13 mouse cellular contexts compared by ENCODE assay signal in genomic region chr9:32657124-32657523, GRCm38 (mm10). TPM values are rescaled to one million over a fixed set of nuclear protein-coding genes. Genes with fewer than 3 reads are reported as not detected.
A peak's percentile ranks its signal among the peaks of the same experiment; 100 is the strongest.
DNase-seq lines count a peak whose midpoint lies in the region; ATAC-seq and TF ChIP-seq lines count a peak whose summit lies in the region.
"Had no signal": no experiment of that assay in that cellular context is flagged by ENCODE, and none has a peak within 500 bp of the region (broad histone marks: within the 10 kb centered on the region; RNA-seq: fewer than 3 reads in every experiment).

No protein-coding gene starts in this region.

- H3K4me2 ChIP-seq in lung, embryonic 14.5 days, result no peak overlapping the region
- H3K4me2 ChIP-seq: hindbrain, embryonic 14.5 days had no signal

- H3K27me3 ChIP-seq in lung, embryonic 14.5 days (ENCODE audit: insufficient read depth, low read length), result no peaks in the 10 kb centered on the region
- no peaks in the 10 kb centered on the region for H3K27me3 ChIP-seq in cerebellum, adult 2 months (ENCODE audit: control insufficient read depth, insufficient read depth, low read length)

- ATAC-seq in lung, embryonic 14.5 days (ENCODE audit: insufficient read depth), result no peak

- H3K27ac ChIP-seq in gastrocnemius, adult 2 months, result peak overlapping the region; percentile 74
- no peak overlapping the region for H3K27ac ChIP-seq in lung, embryonic 14.5 days (ENCODE audit: low read depth)
- no peak overlapping the region for H3K27ac ChIP-seq in cerebellum, adult 2 months (ENCODE audit: insufficient read depth, low read length)
- H3K27ac ChIP-seq: hindbrain, embryonic 14.5 days had no signal

- no peak for TF ChIP-seq CTCF in gastrocnemius, adult 2 months (IDR thresholded peaks at IDR 0.05)
- no peak for TF ChIP-seq CTCF in lung, embryonic 14.5 days (IDR thresholded peaks at IDR 0.05; ENCODE audit: low read depth)
- no peak for TF ChIP-seq CTCF in cerebellum, adult 2 months (IDR thresholded peaks at IDR 0.05; ENCODE audit: borderline replicate concordance, insufficient read depth, low read depth, low read length)

- DNase-seq in gastrocnemius, adult 2 months, result no peak
- DNase-seq in gastrocnemius, postnatal 25 days, result no peak
- DNase-seq in lung, embryonic 14.5 days, result peak; percentile 27
- DNase-seq in lung, postnatal 4 days, result no peak
- peak; percentile 80 for DNase-seq in kidney, postnatal 10 days
- no peak for DNase-seq in cerebellum, adult 2 months
- no peak for DNase-seq in testis, postnatal 10 days (ENCODE audit: low spot score)
- no peak for DNase-seq in thymus, postnatal 4 days
- DNase-seq: cerebellum, postnatal 10 days; layer of hippocampus, postnatal 36 days; thymus, postnatal 25 days had no signal

- 50% methylated on average over 2 of the region's 2 CpGs for WGBS in lung, embryonic 14.5 days
- WGBS in cerebellum, adult 2 months, result 70% methylated on average over 2 of the region's 2 CpGs

- no peak overlapping the region for H3K9ac ChIP-seq in lung, embryonic 14.5 days
- H3K9ac ChIP-seq: hindbrain, embryonic 14.5 days had no signal

- no peaks in the 10 kb centered on the region for H3K36me3 ChIP-seq in lung, embryonic 14.5 days (ENCODE audit: insufficient read depth)

- no peak overlapping the region for H3K4me3 ChIP-seq in gastrocnemius, adult 2 months
- H3K4me3 ChIP-seq in lung, embryonic 14.5 days (ENCODE audit: low read depth, low read length), result no peak overlapping the region
- no peak overlapping the region for H3K4me3 ChIP-seq in cerebellum, adult 2 months (replicated peaks; ENCODE audit: insufficient read depth, low read depth, low read length)
- H3K4me3 ChIP-seq: megakaryocyte, embryonic 14.5 days had no signal

- H3K4me1 ChIP-seq in lung, embryonic 14.5 days (ENCODE audit: insufficient read depth), result 0 out of 2 replicates have a peak, but pooled peaks cover 2% of the 10 kb centered on the region
- H3K4me1 ChIP-seq in cerebellum, adult 2 months (ENCODE audit: control insufficient read depth, insufficient read depth, low read length), result no peaks in the 10 kb centered on the region

- no peaks in the 10 kb centered on the region for H3K9me3 ChIP-seq in lung, embryonic 14.5 days (ENCODE audit: low read depth, low read length)

- intact Hi-C loops in gastrocnemius, adult 2 months (cut with DNase I), result loop anchor here (5.0 kb wide), 1 partner anchor 60 kb away; no protein-coding TSS in a partner anchor

- no peak for TF ChIP-seq POLR2A in cerebellum, adult 2 months (IDR thresholded peaks at IDR 0.05; ENCODE audit: borderline replicate concordance, insufficient read depth, low read length)

RNA-seq across cellular contexts. Expression of gene Ets1, which starts 21.1 kb away (rescaled TPM):
- total RNA-seq in gastrocnemius, adult 2 months (2021), result 10 to 100 TPM; 11.6 to 11.7 TPM
- total RNA-seq in gastrocnemius, postnatal 25 days (2021), result 10 to 100 TPM; 19.1 to 21.7 TPM
- polyA plus RNA-seq in lung, embryonic 14.5 days (2014; fragmentation: Nextera tagmentation; extraction: Ambion mirVana), result 79.2 and 87.6 TPM in 2 replicates
- 5.8 and 6.8 TPM in 2 replicates for polyA plus RNA-seq in cerebellum, adult 2 months (2012; rRNA removed)

Comparison
In these comparisons a context has a peak if more than half of its experiments do, and no peak if none do; other contexts are left out.
1. DNase-seq: peak in lung, embryonic 14.5 days (single experiment) and kidney, postnatal 10 days (single experiment); none in gastrocnemius, adult 2 months (single experiment), gastrocnemius, postnatal 25 days (single experiment), lung, postnatal 4 days (0 of 2), cerebellum, adult 2 months (0 of 2), testis, postnatal 10 days (single experiment) and thymus, postnatal 4 days (single experiment).